Mouse (Mus musculus): ENCODE measurements around the gene 3110040N11Rik.
"Not testable (repeated sequence)": the region's sequence is repeated elsewhere in the genome, so short reads cannot be mapped to it uniquely, and the experiment has no call there.

The 3110040N11Rik gene

DNA sequence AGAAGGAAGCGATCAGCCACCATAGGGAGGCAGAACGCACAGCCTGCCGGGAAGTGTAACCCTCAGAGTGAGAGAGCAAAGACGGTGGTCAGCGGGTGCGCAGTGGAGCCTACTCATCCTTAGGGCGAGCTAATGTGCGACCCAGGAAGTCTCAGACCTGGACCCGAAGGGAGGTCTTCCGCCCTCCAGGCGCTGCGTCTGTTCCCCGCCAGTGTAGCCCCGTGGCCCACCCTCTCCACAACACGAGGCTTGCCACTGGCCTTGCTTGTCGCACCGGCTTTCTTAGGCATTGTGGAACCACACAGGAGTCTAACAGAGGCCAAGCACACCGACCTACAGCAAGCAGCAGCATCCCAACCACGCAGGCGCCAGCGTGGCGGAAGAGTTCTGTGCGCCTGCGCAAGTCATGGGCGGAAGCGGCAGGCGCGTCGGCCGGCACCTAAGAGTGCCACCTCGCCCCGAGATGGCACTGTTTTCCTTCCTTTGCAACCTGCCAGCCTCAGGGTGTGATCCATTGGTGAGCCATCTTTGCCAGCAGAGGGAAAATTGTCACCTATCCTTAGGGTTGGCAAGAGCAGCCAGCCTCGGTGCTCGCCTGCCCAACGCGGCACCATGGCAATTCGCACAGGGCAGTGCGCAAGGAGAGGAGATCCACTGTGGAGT lies at the start of gene 3110040N11Rik:
Gene 3110040N11Rik (minus strand): TSS at position 384 of the 663 bp plus-strand sequence.
- peak; percentile 77 for DNase-seq (ENCODE audit: low spot score)

DNA sequence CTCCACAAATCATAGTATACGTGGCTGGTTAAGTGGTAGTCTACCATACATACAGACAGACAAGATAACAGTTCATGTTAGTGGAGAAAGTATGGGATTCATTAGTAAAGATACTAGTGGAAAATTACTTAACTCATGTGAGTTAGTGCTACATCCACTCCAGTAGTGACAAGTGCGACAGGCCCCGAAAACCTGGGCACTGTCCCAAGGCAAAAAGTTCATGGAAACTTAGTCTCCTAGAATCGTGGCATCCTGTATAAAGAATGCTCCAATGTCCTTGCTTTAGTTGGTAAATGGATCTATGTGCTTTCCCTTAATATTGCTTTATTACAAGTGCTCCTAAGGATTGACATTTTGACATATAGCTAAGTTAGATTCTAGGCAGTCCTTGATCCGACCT lies 48.5 kb upstream of the 3110040N11Rik start:
- DNase-seq (ENCODE audit: low spot score) = not testable (repeated sequence)

- no peak for DNase-seq (ENCODE audit: low spot score)
Observed at GRCm38 (mm10) chr7:81835430-81835829, 46.2 kb upstream of the 3110040N11Rik start.

GRCm38 (mm10) chr7:81834847-81835246 lies 45.6 kb upstream of the 3110040N11Rik start:
- DNase-seq (ENCODE audit: low spot score) = no peak

- DNase-seq (ENCODE audit: low spot score) = peak; percentile 77
Observed at GRCm38 (mm10) chr7:81829379-81829894, 40.2 kb upstream of the 3110040N11Rik start, which contains the start of gene Btbd1. Btbd1 (minus strand) TSS chr7:81829431.

GRCm38 (mm10) chr7:81828681-81829378 lies 39.6 kb upstream of the 3110040N11Rik start:
- peak; percentile 36 for DNase-seq (ENCODE audit: low spot score)

GRCm38 (mm10) chr7:81827806-81828667 lies 38.8 kb upstream of the 3110040N11Rik start:
- no peak for DNase-seq (ENCODE audit: low spot score)

- DNase-seq (ENCODE audit: low spot score) = no peak
Observed at GRCm38 (mm10) chr7:81825381-81825780, 36.1 kb upstream of the 3110040N11Rik start.

DNA sequence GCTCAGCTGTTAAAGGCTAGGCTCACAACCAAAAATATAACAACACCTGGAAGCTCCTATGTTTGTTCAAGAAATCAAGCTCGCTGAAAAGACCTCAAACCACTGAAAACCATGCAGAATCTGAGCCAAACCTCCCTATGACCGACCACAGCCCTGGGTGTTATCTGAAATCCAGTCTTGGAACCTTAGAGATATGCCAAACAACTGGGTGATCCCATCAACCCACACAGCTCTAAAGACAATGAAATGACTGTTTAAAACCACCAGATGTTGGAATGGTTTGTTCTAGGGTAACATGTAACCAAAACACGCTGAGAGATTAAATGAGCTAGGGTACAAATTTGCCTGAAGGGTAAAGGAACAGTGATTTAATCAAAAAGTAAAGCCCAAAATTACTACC lies 35.6 kb upstream of the 3110040N11Rik start:
- no peak for DNase-seq (ENCODE audit: low spot score)

DNA sequence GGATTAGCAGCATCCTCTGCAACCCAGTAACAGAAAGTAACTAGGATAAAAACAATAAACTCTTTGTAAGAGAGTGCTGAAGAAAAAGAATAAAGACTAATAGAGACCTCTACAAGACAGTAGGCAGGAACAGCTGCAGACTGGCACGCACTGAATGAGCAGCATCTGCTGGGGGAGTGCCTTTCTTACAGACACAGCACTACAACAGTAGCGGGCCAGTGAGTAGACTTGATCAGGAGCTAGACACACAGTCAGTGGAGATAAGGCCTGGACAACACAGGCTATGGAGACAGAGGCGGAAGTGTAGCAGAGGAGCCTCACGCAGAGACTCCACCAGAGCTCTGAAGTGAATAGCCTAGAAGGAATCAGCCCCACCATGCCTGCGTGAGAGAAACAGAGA lies 16.8 kb upstream of the 3110040N11Rik start:
- DNase-seq (ENCODE audit: low spot score) = no peak

- DNase-seq (ENCODE audit: low spot score) = no peak
Observed at GRCm38 (mm10) chr7:81788536-81788935, 742 bp downstream of the 3110040N11Rik start.

GRCm38 (mm10) chr7:81777667-81778218 lies 11.5 kb downstream of the 3110040N11Rik start:
- DNase-seq (ENCODE audit: low spot score) = no peak

- no peak for DNase-seq (ENCODE audit: low spot score)
Observed at GRCm38 (mm10) chr7:81775325-81775724, 14.0 kb downstream of the 3110040N11Rik start.

- DNase-seq (ENCODE audit: low spot score) = no peak
Observed at GRCm38 (mm10) chr7:81772786-81773539, 16.3 kb downstream of the 3110040N11Rik start.

DNA sequence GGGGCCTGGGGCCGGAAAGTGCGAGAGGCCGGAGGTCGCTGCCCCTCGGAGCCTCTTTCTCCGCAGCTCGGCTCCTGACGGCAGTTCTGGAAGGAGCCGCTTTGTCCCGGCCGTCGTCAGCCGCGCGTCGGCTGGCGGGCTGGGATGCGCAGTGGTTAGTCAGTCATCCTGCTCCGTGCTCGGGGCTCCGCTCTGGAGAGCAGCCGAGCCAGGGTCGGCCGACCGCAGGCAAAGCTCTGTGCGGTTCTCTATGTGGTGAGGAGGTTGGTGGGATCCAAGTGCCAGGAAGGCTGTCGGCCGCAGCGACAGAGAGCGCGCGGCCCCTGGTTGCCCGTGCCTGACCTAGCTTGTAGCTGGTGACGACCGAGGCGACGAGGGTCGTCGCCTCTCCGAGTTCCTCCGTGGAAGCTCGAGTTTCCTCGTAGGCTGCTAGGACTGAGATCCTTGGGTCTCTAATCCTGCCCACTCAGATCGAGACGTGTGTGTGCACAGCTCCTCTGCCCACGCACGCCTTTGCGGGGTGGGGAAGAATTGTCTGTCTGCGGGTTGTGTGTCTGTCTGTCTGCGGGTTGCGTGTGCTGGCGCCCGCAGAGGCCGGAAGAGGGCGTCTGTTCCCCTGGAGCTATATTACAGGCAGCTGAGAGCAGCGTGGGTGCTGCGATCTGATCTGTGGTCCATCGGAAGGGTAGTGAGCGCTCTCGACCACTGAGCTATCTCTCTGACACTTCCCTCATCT lies 26.0 kb downstream of the 3110040N11Rik start:
- DNase-seq (ENCODE audit: low spot score) = peak; percentile 46

DNA sequence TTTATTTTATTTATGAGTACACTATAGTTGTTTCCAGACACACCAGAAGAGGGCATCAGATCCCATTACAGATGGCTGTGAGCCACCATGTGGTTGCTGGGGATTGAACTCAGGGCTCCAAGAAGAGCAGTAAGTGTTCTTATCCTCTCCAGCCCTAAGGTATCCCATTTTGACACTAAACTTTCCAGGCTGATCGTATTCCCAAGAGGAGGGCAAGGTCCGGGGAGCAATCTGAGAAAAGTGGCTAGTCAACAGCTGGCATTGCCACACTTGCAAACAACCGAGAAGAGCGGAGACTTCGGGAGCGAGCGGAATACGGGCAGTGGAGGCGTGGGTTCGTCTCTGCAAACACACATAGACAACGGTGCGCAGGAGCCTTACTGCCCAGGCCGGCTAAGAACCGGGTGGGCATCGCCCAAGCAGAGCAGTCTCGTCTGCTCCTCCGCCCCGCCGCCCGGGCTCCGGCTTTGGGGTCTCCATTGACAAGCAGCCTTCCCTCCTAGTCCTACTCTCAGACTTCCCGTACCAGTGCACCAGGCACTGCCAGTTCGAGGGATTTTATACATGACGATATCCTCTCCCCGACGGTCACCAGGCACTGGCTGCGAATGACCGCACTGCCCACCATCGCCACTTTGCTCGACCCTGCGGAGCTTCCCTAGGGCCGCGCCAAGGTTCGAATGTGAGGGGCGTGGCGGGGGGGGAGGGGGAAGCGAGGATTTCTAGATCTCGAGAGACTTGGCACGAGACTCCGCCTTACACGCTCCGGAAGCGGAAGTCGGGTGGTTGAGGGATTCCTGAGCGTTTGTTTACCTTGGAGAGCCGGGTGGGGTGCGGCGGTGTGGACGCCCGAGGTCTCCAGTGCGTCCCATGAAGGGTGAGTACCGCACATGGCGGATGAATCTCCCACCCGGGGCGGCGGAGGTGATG lies 26.8 kb downstream of the 3110040N11Rik start, which contains the start of gene Ramac:
Gene Ramac (plus strand): TSS at position 746 of the 930 bp plus-strand sequence.
- peak; percentile 78 for DNase-seq (ENCODE audit: low spot score)

GRCm38 (mm10) chr7:81747956-81748355 lies 41.3 kb downstream of the 3110040N11Rik start:
- DNase-seq (ENCODE audit: low spot score) = no peak

GRCm38 (mm10) chr7:81744145-81744544 lies 45.1 kb downstream of the 3110040N11Rik start:
- no peak for DNase-seq (ENCODE audit: low spot score)

- DNase-seq (ENCODE audit: low spot score) = no peak
Observed at GRCm38 (mm10) chr7:81740010-81740409, 49.3 kb downstream of the 3110040N11Rik start.

Data from spleen, adult 12 weeks (tissue).